Mouse (Mus musculus): ENCODE results near the gene 1700020L24Rik.

Gene 1700020L24Rik

DNA sequence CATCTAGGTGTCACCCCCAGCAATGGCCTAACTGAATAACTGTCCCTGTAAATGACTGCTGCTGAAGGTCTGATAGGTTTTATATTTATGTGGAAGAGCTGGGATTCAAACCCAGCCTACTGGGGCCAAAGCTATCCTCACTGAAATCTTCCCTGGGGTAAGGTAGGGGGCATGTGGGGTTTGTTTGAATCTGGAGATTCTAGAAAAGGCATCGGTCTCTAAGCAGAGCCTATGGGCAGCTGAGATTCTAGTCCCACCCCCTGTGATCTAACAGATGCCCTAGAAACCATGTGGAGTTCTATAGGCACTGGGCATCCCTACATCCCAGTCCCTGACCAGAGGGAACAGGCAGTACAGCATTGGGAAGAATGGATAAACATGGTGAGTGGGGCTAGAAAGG lies at the start of gene 1700020L24Rik:
Gene 1700020L24Rik, plus strand, starts transcription at position 301 of the 400 bp plus-strand sequence.
- H3K4me3 ChIP-seq (replicated peaks; ENCODE audit: low read length): no peak within 1 kb of the TSS
- H3K9me3 ChIP-seq (ENCODE audit: low read length): peaks cover 15% of the 10 kb centered on the region
- H3K36me3 ChIP-seq (ENCODE audit: insufficient read depth, low read length): no peaks in the 10 kb centered on the region
- peaks cover 2% of the 10 kb centered on the region; the same call in 1 of the 2 replicates for H3K4me1 ChIP-seq (replicated peaks; ENCODE audit: low read depth, low read length)
- TF ChIP-seq CTCF (conservative IDR thresholded peaks at IDR 0.05; ENCODE audit: low read length): no peak
- TF ChIP-seq NANOG (IDR thresholded peaks at IDR 0.05; ENCODE audit: borderline replicate concordance, low read length): no peak
- no peak for TF ChIP-seq POU5F1 (IDR thresholded peaks at IDR 0.05; ENCODE audit: borderline replicate concordance, low read length)
- peaks cover 60% of the 10 kb centered on the region for H3K27me3 ChIP-seq (ENCODE audit: insufficient read depth, low read length)

DNA sequence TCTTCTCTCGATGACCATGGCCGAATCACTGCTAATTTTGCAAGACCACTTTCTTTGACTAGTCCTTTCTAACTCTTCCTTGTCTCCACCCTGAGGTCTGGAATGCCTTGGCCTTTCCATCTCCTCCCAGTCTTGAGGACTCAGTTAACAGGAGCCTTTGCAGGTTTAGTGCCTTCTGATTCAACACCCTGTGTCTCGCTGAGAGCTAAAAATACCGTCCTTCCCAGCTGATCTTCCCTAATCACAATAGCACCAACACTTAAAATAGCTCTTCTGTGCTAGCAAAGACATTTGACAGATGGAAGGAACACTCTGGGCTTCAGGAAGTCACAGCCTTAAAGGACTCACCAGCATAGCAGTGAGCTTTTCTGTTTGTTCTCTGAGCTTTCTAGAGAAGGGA lies 44.4 kb upstream of the 1700020L24Rik start:
- H3K4me3 ChIP-seq (replicated peaks; ENCODE audit: low read length): no peak overlapping the region
- no peaks in the 10 kb centered on the region for H3K27me3 ChIP-seq (ENCODE audit: insufficient read depth, low read length)
- H3K36me3 ChIP-seq (ENCODE audit: insufficient read depth, low read length): peaks cover 66% of the 10 kb centered on the region
- H3K9me3 ChIP-seq (ENCODE audit: low read length): no peaks in the 10 kb centered on the region
- TF ChIP-seq CTCF (conservative IDR thresholded peaks at IDR 0.05; ENCODE audit: low read length) (no peak), NANOG (IDR thresholded peaks at IDR 0.05; ENCODE audit: borderline replicate concordance, low read length) (no peak)
- H3K4me1 ChIP-seq (replicated peaks; ENCODE audit: low read depth, low read length): peaks cover 18% of the 10 kb centered on the region

DNA sequence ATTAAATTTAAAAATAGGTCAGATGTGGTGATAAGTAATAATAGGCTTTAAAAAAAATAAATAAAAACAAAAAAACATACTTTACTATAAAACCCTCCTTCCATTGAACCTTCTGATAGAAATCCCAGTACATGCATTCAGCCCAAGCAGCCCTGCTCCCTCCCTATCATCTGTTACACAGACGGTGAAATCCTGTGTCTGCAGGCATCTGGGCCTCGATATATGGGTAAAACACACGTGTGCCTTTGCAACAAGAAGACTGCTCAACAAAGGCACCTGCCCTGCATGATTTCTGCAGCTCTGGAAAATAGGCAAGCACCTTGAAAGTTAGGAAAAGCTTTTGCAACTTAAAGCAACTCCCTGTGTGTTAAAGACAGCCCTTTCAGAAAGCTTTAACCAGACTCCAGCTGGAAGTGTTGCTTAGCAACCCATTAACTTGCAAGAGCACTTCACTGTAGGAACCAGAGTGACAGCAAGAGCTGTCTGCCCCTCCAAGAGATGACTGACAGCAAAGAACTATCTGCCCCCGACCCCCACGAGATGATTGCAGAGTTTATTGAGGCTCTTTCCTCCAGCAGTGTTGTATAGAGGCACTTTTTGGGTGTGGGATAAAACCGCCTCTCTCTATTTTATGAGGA lies 42.6 kb upstream of the 1700020L24Rik start:
- Histone ChIP-seq H3K9me3 (ENCODE audit: low read length) (no peaks in the 10 kb centered on the region), H3K27me3 (ENCODE audit: insufficient read depth, low read length) (no peaks in the 10 kb centered on the region), H3K4me3 (replicated peaks; ENCODE audit: low read length) (no peak overlapping the region), H3K36me3 (ENCODE audit: insufficient read depth, low read length) (peaks cover 77% of the 10 kb centered on the region), H3K4me1 (replicated peaks; ENCODE audit: low read depth, low read length) (peaks cover 18% of the 10 kb centered on the region)
- TF ChIP-seq POU5F1 (IDR thresholded peaks at IDR 0.05; ENCODE audit: borderline replicate concordance, low read length) (no peak), CTCF (conservative IDR thresholded peaks at IDR 0.05; ENCODE audit: low read length) (no peak), NANOG (IDR thresholded peaks at IDR 0.05; ENCODE audit: borderline replicate concordance, low read length) (no peak)

DNA sequence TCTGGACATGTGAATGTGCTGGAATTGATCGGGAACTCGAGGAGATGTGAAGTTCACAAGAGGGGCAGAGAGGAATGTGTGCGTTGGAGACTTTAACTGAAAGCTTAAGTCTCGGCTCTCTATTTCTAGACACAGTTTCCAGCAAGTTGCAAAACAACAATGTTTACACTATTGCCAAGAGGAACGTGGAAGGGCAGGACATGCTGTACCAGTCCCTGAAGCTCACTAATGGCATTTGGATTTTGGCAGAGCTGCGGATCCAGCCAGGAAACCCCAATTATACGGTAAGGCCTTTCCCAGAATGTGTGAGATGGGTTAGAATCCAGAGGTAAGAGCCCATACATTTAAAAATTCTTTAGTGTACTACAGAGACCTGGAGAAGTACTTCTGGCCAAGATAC lies 39.9 kb upstream of the 1700020L24Rik start:
- Histone ChIP-seq H3K4me3 (replicated peaks; ENCODE audit: low read length) (no peak overlapping the region), H3K9me3 (ENCODE audit: low read length) (no peaks in the 10 kb centered on the region), H3K36me3 (ENCODE audit: insufficient read depth, low read length) (peaks cover 65% of the 10 kb centered on the region), H3K27me3 (ENCODE audit: insufficient read depth, low read length) (no peaks in the 10 kb centered on the region), H3K4me1 (replicated peaks; ENCODE audit: low read depth, low read length) (peaks cover 28% of the 10 kb centered on the region)
- TF ChIP-seq NANOG (IDR thresholded peaks at IDR 0.05; ENCODE audit: borderline replicate concordance, low read length): no peak
- TF ChIP-seq CTCF (conservative IDR thresholded peaks at IDR 0.05; ENCODE audit: low read length): no peak

DNA sequence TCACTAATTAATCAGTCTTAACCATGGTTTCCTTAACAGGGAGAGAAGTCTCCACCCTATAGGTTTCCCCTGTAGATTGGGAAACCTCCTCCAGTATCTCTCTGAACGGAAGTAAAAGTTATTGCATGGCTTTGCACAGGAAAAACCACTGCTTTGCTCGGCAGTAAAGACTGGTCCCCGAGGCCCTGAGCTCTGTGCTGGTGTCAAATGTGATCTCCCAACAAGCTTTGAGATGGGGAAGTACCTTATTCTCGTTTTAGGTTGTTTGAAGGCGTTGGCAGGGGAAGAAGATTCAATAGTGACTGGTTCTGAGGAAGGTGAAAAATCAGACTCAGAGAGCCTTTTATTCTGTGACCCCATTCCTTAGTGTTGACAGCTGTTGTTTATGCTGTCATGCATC lies 38.8 kb upstream of the 1700020L24Rik start:
- Histone ChIP-seq H3K4me3 (replicated peaks; ENCODE audit: low read length) (no peak overlapping the region), H3K9me3 (ENCODE audit: low read length) (no peaks in the 10 kb centered on the region), H3K4me1 (replicated peaks; ENCODE audit: low read depth, low read length) (peaks cover 38% of the 10 kb centered on the region), H3K27me3 (ENCODE audit: insufficient read depth, low read length) (no peaks in the 10 kb centered on the region), H3K36me3 (ENCODE audit: insufficient read depth, low read length) (peaks cover 65% of the 10 kb centered on the region)
- TF ChIP-seq CTCF (conservative IDR thresholded peaks at IDR 0.05; ENCODE audit: low read length) (no peak), POU5F1 (IDR thresholded peaks at IDR 0.05; ENCODE audit: borderline replicate concordance, low read length) (no peak), NANOG (IDR thresholded peaks at IDR 0.05; ENCODE audit: borderline replicate concordance, low read length) (no peak)

DNA sequence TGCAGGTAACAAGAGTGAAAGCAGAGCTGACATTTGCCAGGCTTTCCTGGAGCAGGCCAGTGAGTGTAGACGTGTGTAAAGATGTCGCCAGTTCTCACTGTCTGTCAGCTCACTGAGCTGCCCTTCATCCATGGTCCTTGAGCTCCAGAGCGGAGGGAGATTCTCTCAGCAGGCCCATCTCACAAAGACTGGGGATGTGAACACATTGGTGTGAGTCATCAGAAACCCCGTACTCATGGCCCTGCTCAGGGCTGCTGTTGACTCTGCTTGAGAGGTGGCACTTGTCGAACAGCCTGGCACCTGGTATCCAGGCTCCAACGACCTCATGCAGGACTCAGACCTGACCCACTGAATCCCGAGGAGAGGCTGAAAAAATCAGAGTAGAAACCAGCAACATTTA lies 33.7 kb upstream of the 1700020L24Rik start:
- H3K9me3 ChIP-seq (ENCODE audit: low read length): no peaks in the 10 kb centered on the region
- no peak for TF ChIP-seq CTCF (conservative IDR thresholded peaks at IDR 0.05; ENCODE audit: low read length)
- no peak for TF ChIP-seq POU5F1 (IDR thresholded peaks at IDR 0.05; ENCODE audit: borderline replicate concordance, low read length)
- TF ChIP-seq NANOG (IDR thresholded peaks at IDR 0.05; ENCODE audit: borderline replicate concordance, low read length): no peak
- peaks cover 41% of the 10 kb centered on the region for H3K36me3 ChIP-seq (ENCODE audit: insufficient read depth, low read length)
- H3K4me1 ChIP-seq (replicated peaks; ENCODE audit: low read depth, low read length): peaks cover 41% of the 10 kb centered on the region
- no peak overlapping the region for H3K4me3 ChIP-seq (replicated peaks; ENCODE audit: low read length)
- peaks cover 21% of the 10 kb centered on the region for H3K27me3 ChIP-seq (ENCODE audit: insufficient read depth, low read length)

DNA sequence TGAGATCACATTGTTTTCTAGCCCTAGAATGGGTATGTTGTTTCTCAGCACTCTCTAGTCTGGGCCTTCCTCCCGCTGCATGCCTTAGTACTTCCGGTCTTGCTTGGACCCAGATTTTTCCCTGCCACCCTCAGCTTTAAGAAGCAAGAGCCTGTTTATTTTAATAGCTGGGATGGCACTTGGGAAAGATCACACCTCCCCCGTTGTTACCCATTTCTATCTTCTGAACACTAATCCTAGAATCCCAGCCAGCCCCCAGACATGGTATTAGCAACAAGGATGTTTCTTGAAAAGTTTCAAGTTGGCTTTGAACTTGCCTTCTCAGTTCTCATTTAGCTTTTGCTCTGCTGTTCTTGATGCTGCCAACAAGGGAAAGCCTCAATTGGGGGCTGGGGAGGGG lies 31.1 kb upstream of the 1700020L24Rik start:
- no peak for TF ChIP-seq NANOG (IDR thresholded peaks at IDR 0.05; ENCODE audit: borderline replicate concordance, low read length)
- no peak for TF ChIP-seq POU5F1 (IDR thresholded peaks at IDR 0.05; ENCODE audit: borderline replicate concordance, low read length)
- no peaks in the 10 kb centered on the region for H3K9me3 ChIP-seq (ENCODE audit: low read length)
- peaks cover 44% of the 10 kb centered on the region for H3K27me3 ChIP-seq (ENCODE audit: insufficient read depth, low read length)
- no peak overlapping the region for H3K4me3 ChIP-seq (replicated peaks; ENCODE audit: low read length)
- peaks cover 45% of the 10 kb centered on the region for H3K4me1 ChIP-seq (replicated peaks; ENCODE audit: low read depth, low read length)
- H3K36me3 ChIP-seq (ENCODE audit: insufficient read depth, low read length): peaks cover 23% of the 10 kb centered on the region

DNA sequence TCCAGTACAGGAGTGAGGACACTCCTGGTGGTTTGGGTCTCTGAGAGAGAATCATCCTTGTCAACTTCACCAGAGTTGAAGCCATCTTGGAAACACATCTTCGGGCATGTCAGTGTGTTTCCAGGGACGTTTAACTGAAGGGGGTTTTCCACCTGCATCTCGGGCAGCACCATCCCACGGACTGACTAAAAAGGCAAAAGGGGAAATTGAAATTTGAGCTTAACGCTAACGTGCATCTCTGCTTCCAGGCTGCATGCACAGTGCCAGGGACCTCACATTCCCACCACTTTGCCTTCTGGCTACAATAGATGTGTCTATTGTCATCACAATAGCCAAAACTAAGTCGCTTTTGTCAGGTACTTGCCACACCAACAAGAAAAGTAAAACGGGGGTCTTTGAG lies 29.2 kb upstream of the 1700020L24Rik start:
- TF ChIP-seq NANOG (IDR thresholded peaks at IDR 0.05; ENCODE audit: borderline replicate concordance, low read length): no peak
- TF ChIP-seq POU5F1 (IDR thresholded peaks at IDR 0.05; ENCODE audit: borderline replicate concordance, low read length): no peak
- no peak for TF ChIP-seq CTCF (conservative IDR thresholded peaks at IDR 0.05; ENCODE audit: low read length)

More for the DNA sequence above, 29.2 kb upstream of the 1700020L24Rik start:
- H3K4me1 ChIP-seq (replicated peaks; ENCODE audit: low read depth, low read length): peaks cover 43% of the 10 kb centered on the region
- no peaks in the 10 kb centered on the region for H3K9me3 ChIP-seq (ENCODE audit: low read length)
- H3K36me3 ChIP-seq (ENCODE audit: insufficient read depth, low read length): peaks cover 13% of the 10 kb centered on the region
- no peak overlapping the region for H3K4me3 ChIP-seq (replicated peaks; ENCODE audit: low read length)
- H3K27me3 ChIP-seq (ENCODE audit: insufficient read depth, low read length): peaks cover 63% of the 10 kb centered on the region

Measured in E14TG2a.4 (cell line).